Mouse (Mus musculus): ENCODE measurements at regions not wholly inside any gene's neighbourhood (a gene's known extent, or its start where the extent isn't known, plus 50 kb on each side); places are given as distances from the start of the nearest gene placed in this dataset.

DNA sequence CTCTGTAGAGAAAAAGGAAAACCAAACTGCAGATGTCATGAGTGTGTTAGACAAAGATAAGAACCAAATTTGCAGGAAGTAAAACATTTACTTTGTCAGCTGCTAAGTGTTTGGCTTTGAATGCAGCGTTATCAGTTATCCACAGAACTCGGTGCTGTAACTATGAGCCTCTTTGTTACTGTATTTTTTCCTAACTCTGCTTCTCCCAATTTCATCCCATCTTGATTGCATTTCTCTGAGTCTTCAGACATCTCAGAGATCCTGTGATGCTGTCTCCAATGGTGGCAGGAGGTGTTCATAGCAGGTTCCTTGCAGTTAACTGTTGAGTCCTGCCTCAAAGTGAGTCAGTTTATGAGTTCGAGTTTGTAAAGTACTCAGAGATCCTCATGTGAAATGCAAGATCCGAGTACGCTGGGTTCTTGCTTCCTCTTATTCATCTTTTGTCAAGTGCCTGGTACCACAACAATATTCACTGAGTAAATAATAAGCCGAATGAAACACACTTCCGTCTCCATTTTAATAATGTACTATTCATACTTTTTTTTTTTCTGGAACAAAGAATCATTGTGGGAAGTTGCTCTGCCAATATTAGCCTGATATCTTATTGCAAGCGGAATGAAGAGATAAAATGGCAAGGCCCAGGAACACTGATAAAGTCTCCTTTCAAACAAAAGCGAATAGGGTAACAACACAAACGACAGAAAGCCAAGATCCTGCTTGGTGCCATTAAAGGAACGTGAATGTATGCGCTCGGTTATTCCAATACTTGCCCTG is 221.4 kb downstream of the Enc1 start:
- peak; percentile 80 for TF ChIP-seq GATA4 (IDR thresholded peaks at IDR 0.05; ENCODE audit: insufficient replicate concordance, low read length)

DNA sequence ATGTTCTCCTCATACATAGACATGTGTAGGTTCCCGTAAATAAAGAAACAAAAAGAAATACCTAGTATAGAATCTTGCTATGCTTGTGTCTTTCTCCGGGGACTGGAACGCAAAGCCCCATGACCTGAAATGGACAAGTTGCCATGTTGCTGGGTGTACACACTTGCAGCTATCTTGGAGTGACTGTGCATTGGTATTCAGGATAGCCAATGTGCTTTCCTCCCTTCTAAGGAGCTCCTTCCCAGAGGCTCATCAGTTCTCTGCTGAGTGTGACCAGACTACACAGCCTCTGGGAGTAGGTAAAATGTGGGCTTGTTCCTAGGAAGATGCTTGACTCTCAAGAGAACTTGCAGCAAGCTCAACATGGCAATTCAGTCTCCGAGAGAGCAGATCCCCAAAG is 220.3 kb downstream of the Enc1 start:
- no peak for TF ChIP-seq GATA4 (IDR thresholded peaks at IDR 0.05; ENCODE audit: insufficient replicate concordance, low read length)

DNA sequence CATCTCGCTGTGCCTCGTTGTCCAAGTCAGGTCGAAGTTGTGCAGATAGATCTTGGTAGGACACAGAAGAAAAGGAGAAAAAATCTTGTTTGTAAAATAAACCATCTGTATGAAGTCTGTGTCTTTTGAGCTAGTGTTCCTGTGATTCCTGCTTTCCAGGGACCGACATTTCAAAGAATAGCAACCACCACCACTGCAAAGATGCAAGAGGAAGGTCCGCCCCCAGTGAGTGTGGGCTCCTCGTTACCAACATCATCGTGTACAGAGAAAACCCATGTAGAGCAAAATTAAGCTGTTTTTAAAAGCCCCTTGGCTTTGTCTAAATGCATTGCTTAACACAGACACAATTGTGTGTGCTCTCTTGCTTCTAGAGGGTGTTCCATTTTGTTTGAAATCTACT is 218.2 kb downstream of the Enc1 start:
- no peak for TF ChIP-seq GATA4 (IDR thresholded peaks at IDR 0.05; ENCODE audit: insufficient replicate concordance, low read length)

DNA sequence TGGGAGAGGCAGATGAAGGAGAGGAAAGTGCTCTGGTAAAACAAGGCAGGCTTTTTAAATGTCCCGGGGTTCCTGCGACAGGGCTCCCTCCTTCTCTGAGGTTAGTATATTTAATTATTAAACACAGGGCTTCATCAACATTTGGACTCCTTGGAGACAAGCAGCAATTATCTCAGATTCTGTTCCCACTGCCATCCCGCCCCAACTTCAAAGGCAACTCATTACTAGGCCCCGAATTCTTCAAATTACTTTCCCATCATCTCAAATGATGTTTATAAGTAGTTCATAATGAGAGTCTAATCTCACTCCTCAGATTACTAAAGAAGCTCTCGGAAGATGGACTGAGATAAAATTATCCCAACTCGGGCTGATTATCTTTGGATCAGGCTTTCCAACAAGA is 215.1 kb downstream of the Enc1 start:
- TF ChIP-seq GATA4 (IDR thresholded peaks at IDR 0.05; ENCODE audit: insufficient replicate concordance, low read length) = no peak

DNA sequence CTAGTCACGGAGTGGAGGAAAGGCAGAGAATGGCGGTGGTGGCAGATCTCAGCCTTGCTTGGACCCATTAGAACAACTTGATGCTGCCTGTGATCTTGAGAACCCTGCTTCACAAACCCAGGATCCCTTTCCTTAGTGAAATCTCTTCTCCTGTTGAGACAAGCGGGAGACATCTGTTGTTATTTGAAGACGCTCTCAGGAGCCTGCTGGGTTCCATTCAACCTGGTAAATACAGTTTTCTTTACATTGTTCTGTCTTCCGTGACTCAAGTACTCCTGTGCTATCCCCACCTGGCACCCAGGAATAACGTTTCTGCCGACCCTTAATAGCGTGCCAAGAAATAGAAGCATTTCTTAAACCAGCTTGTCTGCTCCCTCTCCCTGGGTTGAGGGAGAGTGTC is 213.8 kb downstream of the Enc1 start:
- no peak for TF ChIP-seq GATA4 (IDR thresholded peaks at IDR 0.05; ENCODE audit: insufficient replicate concordance, low read length)

DNA sequence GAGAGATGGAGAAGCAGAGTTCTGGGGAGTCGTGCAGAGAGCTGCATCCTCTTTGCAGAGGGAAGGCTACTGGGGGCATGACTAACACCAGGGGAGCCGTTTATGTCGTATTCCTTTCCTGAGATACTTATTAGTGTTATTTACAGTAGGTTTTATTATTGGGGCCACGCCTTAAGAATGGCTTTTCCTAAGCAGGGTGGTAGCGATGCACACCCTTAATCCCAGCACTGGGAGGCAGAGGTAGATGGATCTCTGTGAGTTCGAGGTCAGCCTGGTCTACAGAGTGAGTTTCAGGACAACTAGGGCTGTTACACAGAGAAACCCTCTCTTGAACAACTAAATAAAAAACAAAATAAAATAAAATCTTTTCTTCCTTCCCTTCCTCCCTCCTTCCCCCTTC is 212.6 kb downstream of the Enc1 start:
- no peak for TF ChIP-seq GATA4 (IDR thresholded peaks at IDR 0.05; ENCODE audit: insufficient replicate concordance, low read length)

DNA sequence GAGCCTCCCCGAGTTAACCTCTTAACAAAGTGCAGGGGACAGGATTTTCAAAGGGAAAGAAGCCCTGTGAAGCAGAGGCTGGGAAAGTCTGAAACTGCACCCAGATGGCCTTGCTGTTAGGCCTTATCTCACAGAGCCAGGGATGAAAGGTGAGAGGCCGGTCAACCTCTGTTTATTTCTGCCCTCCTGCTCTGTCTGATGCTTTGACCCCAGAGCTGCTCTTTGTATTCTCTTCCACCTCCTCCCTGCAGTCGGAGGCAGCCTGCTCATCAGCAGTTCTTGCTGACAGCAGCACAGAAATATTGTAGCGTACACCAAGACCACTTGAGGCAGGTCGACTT is 212.2 kb downstream of the Enc1 start:
- peak; percentile 86; the same call in 1 of the 2 replicates for TF ChIP-seq GATA4 (IDR thresholded peaks at IDR 0.05; ENCODE audit: insufficient replicate concordance, low read length)

DNA sequence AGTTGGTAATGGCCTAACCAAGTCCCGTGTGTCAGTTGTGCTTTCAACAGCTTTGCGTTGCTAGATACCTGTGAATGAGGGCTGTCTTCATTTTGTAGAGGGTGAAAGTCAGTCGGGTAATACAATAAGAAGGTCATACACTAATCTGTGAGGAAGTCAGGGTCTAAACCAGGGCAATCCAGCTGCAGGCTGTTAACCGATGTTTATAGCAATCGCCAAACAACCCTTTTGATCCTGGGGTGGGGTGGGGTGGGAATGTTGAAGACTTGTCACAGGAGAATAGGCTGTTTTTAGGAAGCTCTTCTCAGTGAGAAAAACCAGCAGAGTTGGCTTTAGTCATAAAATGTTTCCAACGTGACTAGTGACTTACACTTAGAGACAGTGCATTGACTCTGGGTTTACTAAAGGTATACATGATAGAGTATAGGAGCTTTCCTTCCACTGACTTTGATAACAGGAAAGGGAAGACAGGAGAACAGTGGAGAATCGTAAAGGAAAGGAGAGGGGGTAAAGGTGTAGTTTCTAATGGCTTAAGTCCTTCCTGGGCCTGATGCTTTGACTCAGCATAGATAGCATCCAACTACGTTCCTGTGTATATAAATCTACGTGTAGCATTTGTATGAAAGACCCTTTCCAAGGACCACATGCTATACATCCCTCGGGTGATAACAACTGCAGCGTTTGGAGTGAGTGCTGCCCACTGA is 211.6 kb downstream of the Enc1 start:
- TF ChIP-seq GATA4 (IDR thresholded peaks at IDR 0.05; ENCODE audit: insufficient replicate concordance, low read length) = no peak

DNA sequence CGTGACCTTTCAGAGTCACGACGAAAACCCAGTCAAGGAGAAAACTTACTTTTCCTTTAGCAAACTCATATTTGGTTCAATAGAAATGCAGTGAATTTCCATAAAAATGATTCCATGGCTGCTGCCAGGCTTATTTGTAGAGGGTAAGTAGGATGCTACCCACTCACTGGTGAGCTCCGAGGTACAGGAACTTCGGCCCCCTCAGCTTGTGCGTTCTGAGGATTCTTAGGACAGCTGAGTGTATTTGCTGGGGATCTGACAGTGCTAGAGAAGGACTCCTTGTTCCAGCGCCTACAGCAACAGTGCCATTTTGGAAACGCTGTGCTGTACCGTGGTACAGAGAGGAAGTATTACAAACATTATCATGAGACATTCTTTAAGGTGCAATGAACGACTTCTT is 210.4 kb downstream of the Enc1 start:
- no peak for TF ChIP-seq GATA4 (IDR thresholded peaks at IDR 0.05; ENCODE audit: insufficient replicate concordance, low read length)

DNA sequence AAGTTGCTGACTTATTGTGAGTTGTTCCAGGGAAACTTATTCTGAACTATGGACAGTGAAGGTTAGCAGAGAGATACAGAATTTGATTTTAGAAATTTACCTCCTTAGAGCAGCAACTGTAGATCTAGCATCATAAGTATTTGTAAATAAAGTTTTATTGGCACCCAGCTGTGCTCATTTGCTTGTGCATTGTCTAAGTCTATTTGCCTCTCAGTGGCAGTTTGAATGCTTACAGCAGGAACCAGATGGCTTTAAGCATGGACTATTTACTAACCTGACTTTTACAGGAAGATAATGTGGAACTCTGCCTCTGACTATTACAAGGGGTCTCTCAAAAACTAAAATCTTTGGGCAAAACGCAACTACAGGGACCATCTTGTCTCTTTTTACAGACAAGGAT is 207.2 kb downstream of the Enc1 start:
- TF ChIP-seq GATA4 (IDR thresholded peaks at IDR 0.05; ENCODE audit: insufficient replicate concordance, low read length) = no peak

DNA sequence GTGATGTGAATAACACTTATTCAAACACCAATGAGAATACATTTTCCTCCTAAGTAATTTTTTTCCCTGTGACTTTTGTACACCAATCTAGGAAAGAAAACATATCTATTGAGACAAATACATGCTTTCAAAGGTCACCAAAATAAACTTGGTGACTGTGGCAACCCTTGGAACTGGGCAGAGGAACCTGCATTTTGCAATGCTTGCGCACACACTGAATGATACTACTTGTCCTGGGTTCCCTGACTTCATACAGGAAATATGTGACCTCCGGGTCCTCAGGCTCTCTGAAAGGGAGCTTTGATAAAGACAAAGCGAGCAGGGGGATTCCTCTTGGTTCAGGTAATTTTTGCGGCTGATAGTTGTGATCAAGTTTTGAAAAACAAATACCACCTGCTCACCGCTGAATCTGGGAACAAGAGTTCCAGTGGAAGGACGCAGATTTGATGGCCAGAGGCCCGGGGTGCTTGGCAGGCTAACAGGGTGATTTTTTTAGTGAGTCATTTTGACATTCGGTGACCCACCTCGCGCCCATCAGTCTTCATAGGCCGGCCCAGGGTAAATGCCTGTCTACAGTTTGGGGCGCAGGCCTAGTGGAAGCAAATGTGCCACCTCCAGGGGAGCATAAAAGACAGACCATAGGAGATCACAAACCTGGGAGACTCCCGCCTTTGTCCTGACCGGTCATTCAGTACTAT is 203.0 kb downstream of the Enc1 start:
- TF ChIP-seq GATA4 (IDR thresholded peaks at IDR 0.05; ENCODE audit: insufficient replicate concordance, low read length) = peak; percentile 13; the same call in 1 of the 2 replicates

DNA sequence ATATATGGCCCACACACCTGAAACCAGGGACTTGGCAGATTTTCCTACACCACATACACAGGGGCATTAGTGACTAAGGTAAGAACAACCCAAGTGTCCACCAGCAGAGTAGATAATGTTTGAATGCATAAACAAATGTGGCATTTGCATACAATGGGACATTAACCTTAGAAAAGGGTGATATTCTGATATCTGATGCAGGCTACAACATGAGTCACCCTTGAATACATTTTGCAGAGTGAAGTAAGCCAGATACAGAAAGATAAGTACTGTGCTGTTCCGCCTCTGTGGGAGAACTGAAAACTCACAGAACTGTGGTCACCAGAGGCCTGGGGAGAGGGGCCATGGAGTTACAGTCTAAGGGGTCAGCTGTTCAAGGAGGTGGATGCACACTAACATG is 201.9 kb downstream of the Enc1 start:
- TF ChIP-seq GATA4 (IDR thresholded peaks at IDR 0.05; ENCODE audit: insufficient replicate concordance, low read length) = no peak

DNA sequence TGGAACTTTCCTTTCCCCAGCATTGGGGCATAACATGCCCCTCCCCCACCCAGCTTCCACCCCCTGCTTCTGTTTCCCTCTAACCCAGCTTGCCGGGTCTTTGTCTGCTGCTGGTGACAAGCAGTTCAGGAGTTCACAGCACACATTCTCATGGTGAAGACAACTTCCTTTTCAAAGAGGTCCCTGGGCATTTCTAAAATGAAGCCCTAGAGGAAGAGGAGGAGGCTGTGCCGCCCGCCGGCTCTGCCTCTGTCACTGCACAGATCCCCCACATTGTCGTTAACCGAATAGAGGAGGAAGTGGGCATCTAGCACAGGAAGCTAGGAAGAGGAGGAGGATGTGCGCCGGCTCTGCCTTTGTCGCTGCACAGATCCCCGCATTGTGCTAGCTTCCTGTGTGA is 201.4 kb downstream of the Enc1 start:
- no peak for TF ChIP-seq GATA4 (IDR thresholded peaks at IDR 0.05; ENCODE audit: insufficient replicate concordance, low read length)

DNA sequence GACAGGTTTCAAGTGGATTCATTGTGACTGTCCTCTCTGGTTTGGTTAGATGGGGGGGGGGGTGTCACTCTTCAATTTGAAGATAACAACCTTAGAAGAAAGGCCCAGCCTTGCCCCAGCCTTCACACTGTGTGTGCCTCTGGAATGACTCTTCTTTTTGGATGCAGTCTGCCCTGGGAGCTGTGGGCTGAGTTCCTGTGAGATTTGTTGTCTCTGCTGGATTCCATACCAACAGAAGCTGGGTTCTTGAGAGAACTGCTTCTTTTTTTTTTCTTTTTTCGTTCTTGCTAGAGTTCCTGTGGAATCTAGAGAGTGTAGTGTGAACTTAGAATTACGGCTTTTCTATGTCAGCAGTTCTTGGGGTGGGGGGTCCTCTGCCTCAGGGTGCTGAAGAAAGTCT is 200.9 kb downstream of the Enc1 start:
- no peak for TF ChIP-seq GATA4 (IDR thresholded peaks at IDR 0.05; ENCODE audit: insufficient replicate concordance, low read length)

DNA sequence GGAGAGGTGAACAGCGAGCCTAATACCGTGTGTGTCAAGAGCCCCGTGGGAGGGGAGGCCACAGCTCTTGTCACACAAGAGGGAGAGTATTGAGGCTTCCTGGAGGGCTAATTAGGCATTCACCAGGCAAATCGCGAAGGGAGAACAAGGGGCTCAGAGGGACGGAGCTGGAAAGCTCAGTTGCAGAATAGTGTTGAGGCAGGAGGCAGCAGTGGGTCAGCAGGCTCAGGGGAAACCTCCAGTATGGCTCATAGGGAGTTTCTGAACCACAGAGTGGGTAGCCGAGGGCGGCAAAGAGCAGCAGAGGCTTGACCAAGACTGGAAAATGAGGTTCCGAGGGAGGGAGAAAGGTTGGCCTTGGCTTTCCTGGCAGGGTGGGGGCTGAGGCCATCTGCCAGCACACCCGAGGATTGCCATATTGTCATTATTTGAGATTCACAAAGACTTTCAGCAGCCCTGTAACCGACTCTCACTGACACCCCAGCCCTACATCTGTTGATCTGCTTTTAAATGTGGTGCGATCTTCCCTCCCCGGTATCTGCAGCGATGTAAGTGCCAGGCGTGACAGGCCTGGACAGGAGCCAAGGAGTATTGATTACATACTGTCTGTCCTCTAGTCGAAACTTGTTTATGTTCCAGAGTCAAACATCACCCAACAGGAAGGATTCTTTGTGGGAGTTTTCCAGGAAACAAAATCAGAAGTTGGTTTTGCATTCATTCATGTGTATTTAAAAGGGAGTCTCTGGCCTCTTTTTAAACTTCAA is 198.5 kb downstream of the Enc1 start:
- no peak for TF ChIP-seq GATA4 (IDR thresholded peaks at IDR 0.05; ENCODE audit: insufficient replicate concordance, low read length)

Measured in liver, adult (tissue).